Mouse (Mus musculus): ENCODE measurements around the gene Shisal1.

DNA sequence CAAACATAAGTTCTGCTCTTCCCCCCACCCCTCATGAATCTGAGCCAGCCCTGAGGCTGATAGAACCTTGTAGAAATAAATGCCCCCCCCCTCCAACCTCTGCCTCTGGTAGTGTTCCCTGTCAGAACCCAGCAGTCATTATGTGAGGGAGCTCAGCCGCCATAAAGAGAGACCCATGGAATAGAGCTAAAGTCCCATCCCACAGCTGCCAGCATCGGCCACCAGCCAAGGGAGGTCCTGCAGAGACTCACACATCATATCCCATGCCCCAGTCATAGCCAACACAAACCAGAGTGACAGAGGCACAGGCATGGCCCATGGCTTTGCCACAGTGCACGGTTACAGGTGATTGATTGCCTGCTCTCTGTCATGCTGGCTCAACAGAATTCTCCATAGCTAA is 82.2 kb downstream of the Shisal1 start:
- TF ChIP-seq CTCF (IDR thresholded peaks at IDR 0.05; ENCODE audit: extremely low read depth, insufficient read length, insufficient replicate concordance, low read depth, low read length) (no peak), POLR2A (IDR thresholded peaks at IDR 0.05; ENCODE audit: low read depth, low read length) (no peak)

All from small intestine, adult 2 months (tissue).